Mouse (Mus musculus): ENCODE data around the gene Nat8f5. TPM values are rescaled to one million over a fixed set of nuclear protein-coding genes. Genes with fewer than 3 reads are reported as not detected.

Nat8f5 gene
- polyA plus RNA-seq, 1 experiment from 2014 or later, result not detected

Small RNAs within 50 kb of the gene (microRNA-seq; reads per million reads assigned to microRNA genes)
- not detected for gene Mir6375

Other genes with a start within 250 kb of the Nat8f5 start
- gene Alms1, start 233.4 kb downstream of the Nat8f5 start, polyA plus RNA-seq (2016; fragmentation: Nextera tagmentation; extraction: Ambion mirVana), result 8.0 and 8.4 TPM in 2 replicates
- not detected in 2 replicates for gene Nat8f7, start 107.8 kb downstream of the Nat8f5 start, polyA plus RNA-seq (2016; fragmentation: Nextera tagmentation; extraction: Ambion mirVana)
- gene Nat8f3, start 55.2 kb downstream of the Nat8f5 start, polyA plus RNA-seq (2016; fragmentation: Nextera tagmentation; extraction: Ambion mirVana), result 0.20 and 0.44 TPM in 2 replicates
- not detected in 2 replicates for gene Nat8f6, start within 50 bp of the Nat8f5 start, polyA plus RNA-seq (2016; fragmentation: Nextera tagmentation; extraction: Ambion mirVana)
- gene Nat8, start 11.1 kb upstream of the Nat8f5 start, polyA plus RNA-seq (2016; fragmentation: Nextera tagmentation; extraction: Ambion mirVana), result not detected in 2 replicates
- gene Nat8f2, start 48.2 kb upstream of the Nat8f5 start, polyA plus RNA-seq (2016; fragmentation: Nextera tagmentation; extraction: Ambion mirVana), result not detected in 2 replicates
- gene Nat8f4, start 83.9 kb upstream of the Nat8f5 start, polyA plus RNA-seq (2016; fragmentation: Nextera tagmentation; extraction: Ambion mirVana), result 5.3 and 6.0 TPM in 2 replicates
- 39.2 and 40.6 TPM in 2 replicates for gene Tprkb, start 90.9 kb upstream of the Nat8f5 start, polyA plus RNA-seq (2016; fragmentation: Nextera tagmentation; extraction: Ambion mirVana)
- 9.5 and 10.7 TPM in 2 replicates for gene Nat8f1, start 94.7 kb upstream of the Nat8f5 start, polyA plus RNA-seq (2016; fragmentation: Nextera tagmentation; extraction: Ambion mirVana)
- 54.4 and 60.4 TPM in 2 replicates for gene Dusp11, start 140.7 kb upstream of the Nat8f5 start, polyA plus RNA-seq (2016; fragmentation: Nextera tagmentation; extraction: Ambion mirVana)
- gene Figla, start 195.2 kb upstream of the Nat8f5 start, polyA plus RNA-seq (2016; fragmentation: Nextera tagmentation; extraction: Ambion mirVana), result not detected in 2 replicates
- 115 and 119 TPM in 2 replicates for gene Add2, start 207.7 kb upstream of the Nat8f5 start, polyA plus RNA-seq (2016; fragmentation: Nextera tagmentation; extraction: Ambion mirVana)